Mouse (Mus musculus) NIH3T3 (cell line): Measurements from ENCODE around the gene Cetn3.

Experiments used
- DNase-seq: peaks from one replicate; pipeline ENCODE4 v3.0.0-alpha.2; 2012; ENCODE audit warnings: low read depth

Cetn3 gene

GRCm38 (mm10) chr13:81782971-81783404 lies at the start of gene Cetn3:
Gene Cetn3, plus strand, starts transcription at chr13:81783077.
- DNase-seq: peak; percentile 95

DNA sequence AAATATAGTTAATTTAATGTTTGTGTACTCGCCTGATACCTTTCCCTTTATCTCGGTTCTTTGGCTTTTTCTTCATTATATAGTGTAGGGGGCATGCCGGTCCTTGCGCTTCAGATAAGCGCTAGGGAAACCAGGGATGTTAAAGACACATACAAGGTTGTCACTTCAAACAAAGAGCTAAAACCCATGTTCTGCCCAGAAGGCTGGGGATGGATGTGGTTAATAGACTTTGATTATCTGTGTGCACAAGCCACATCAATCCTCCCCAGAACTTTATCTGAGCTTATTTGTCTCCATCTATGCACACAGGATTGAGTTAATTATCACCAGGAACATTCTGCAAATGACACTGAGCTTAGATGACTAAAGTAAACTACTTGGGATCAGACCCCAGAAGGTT lies 46.3 kb upstream of the Cetn3 start:
- no peak for DNase-seq

GRCm38 (mm10) chr13:81740898-81741297 lies 42.0 kb upstream of the Cetn3 start:
- DNase-seq: no peak

DNA sequence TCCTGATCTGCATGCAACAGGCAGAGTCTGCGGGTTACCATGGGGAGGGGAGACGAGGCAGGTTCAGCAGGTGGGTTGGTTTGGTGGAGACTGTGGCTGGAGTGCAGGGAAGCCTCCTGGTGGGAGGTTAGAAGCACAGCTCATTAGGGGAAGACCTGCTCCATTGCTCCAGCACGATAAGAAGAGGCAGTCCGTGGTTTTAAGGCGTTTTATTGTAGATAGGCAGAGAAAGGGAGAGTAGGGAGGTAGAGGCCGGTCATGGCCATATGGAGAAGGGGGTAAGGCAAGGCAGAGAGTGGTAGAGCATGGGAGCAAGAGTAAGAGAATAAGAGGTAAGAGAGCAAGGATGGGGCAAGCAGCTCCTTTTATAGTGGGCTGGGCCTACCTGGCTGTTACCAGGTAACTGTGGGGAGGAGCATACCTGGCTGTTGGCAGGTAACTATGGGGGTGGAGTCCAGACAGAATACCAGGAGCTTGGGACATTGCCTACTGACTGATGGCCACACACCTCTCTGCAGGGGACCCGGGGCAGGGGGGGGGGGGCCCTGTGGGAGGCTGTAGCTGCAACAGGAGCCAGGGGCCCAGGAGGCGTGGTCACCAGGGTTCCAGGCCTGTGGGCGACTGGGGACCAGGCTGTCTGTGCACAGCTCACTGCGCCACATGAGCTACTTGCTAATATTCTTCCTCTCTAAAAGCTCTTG lies 39.3 kb upstream of the Cetn3 start:
- DNase-seq: no peak

GRCm38 (mm10) chr13:81744092-81744396 lies 38.8 kb upstream of the Cetn3 start:
- no peak for DNase-seq

DNA sequence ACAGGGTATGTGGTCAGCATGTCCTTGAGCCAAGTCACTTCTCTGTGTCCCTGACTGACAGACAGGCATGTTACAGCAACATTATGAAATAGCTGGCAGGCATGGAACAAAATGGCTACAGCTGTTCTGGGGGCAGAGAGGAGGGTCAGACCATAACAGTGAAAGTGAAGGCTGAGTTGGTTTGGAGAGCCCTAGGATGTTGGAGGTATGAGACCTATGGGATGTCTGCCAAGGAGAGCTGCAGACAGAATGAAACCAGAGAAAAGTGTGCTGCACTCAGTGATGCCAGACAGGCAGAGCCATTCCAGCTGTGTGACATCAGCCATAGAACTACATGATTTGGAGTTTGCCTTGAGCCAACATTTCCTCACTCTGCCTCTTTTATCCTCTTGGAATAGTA lies 28.0 kb upstream of the Cetn3 start:
- DNase-seq: peak; percentile 25

DNA sequence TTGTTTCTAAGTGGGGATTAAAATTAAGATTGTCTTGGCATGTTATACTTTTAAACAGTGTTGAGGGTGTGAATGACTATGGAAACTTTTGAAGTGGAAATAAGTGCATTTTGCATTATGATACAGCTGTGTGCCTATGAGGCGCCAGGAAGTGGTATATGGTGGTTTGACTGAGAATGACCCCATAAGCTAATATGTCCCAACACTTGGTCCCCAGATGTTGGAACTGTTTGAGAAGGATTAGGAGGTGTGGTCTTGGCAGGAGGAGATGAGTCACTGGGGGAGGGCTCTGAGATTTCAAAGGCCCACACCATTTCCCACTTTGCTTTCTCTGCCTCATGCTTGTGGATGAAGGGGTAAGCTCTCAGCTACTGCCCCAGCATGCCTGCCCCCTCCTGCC lies 27.6 kb upstream of the Cetn3 start:
- DNase-seq: no peak

DNA sequence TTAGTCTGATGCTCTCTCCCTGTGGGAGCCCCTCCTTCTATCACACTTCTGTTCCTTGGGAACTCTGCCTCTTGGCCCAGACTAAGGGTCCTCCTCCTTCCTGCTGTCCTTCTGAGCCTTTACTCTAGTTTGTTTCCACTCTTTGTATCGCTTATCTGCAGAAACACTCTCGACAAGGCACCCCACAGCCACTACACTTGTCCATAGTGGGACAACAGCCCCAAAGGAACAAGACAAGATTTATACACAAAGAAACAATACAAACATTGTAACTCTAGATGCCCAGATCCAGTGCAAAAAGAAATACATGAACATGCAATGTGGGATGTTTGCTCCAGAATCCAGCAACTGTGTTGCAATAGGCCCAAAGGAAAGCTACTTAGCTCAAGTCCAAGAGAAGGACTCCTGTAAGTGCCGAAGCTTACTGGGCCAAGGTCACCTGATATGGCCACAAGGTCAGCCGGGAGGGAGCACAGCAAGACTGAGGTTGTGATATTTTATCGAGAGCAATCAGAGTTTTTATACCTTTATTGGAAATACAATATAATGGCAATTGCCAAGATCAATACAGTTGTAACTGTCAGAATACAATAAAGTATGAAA lies 25.7 kb upstream of the Cetn3 start:
- DNase-seq: no peak

DNA sequence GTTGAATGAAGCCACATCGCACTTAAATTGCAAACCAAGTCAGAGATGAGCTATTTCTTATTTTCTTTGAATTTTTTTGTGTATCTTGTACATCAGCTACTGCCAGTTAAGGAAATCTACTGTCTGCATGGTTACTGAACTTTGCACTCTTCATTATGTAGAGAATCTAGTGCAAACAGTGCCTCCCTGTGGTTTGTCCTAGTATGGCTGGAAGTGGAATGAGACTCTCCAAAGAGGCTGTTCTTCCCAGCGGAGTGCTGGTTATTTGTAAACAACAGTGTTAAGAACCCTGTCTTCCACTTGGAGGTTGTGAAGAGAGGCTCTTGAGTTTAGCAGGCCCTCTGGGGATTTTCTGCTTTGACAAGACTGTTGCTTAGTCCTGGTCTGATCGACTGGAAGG lies 22.5 kb upstream of the Cetn3 start:
- DNase-seq: peak; percentile 75

- peak; percentile 76 for DNase-seq
Measured at GRCm38 (mm10) chr13:81761566-81762186, 21.2 kb upstream of the Cetn3 start.

DNA sequence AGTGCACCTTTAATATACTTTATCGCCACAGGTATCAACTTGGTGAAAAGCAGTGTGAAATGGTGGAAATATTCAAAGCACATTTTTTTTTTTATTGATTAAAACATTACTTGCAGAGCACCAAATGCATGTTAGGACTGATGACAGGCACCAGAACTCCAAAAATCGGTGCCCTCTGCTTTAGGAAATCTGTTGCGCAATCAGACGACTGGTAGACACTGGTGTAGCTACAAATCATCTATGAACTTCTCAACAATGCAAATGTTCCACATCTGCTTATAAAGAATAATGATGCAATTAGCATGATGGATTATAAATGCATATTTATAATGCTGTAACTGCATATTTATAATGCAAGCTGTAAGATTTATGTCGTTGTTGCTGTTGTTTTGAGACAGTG lies 18.7 kb upstream of the Cetn3 start:
- DNase-seq: no peak

GRCm38 (mm10) chr13:81767038-81767659 lies 15.7 kb upstream of the Cetn3 start:
- peak; percentile 65 for DNase-seq

DNA sequence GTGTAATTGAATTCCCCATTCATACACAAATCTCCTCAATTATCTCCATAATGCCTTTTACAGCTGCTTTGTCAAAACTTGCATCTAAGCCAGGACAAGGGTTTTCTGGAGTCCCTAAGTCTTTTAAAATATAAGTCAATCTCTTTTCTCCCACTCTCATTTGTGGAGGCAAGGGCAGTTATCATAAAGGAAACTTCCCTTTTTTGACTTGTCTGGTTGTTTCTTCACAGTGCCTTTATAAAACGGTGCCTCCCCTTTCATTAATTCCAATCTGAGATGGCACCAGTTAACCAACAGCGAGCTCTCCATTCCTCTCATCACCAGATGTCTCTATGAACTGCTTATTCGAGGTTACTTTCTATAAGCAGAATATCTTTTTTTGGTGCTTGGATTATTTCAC lies 6.7 kb upstream of the Cetn3 start:
- DNase-seq: no peak

- no peak for DNase-seq
Measured at GRCm38 (mm10) chr13:81782475-81782874, 402 bp upstream of the Cetn3 start.

DNA sequence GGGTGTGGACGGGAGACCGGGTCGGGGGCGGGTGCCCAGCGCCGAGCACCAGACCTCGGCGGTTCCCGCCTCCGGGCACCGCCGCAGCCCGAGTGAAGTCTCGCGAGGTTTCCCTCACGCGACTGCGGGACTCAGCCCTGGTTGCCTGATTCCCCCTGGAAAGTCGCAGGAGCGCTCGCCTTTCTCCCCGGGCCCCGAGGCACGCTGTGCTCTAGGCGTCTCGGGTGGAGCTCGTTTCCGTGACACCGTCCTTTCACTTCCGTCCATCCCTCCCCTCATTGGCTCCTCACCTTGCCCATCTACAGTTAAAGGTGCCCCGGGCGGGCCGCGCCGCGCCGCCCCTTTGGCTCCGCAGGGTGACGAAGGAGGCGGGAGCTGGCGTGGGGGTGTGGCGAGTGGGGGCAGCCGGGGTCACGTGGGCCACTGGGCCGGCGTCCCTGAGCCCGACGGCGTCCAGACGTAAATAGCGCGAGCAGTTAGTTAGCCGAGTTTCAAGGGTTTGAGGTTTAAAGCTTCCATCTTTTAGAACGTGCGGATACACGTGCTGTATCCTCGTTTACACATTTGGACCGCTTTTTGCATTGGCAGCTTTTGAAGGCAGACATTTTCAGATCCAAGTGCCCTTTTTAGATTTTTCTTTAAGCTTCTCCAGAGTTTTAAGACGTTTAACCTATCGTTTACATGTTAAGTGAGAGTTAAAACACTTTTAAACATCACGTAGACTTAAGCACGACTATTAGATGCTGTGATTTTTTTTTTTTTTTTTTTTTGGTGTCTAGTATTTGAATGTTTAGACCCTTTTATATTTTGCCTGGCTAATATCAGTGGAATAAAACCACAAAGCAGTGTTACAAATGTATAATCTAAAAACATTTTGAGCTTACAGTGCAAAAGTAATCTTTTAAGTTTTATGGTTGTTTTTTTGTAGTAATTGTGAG lies 797 bp downstream of the Cetn3 start:
- peak; percentile 97 for DNase-seq

DNA sequence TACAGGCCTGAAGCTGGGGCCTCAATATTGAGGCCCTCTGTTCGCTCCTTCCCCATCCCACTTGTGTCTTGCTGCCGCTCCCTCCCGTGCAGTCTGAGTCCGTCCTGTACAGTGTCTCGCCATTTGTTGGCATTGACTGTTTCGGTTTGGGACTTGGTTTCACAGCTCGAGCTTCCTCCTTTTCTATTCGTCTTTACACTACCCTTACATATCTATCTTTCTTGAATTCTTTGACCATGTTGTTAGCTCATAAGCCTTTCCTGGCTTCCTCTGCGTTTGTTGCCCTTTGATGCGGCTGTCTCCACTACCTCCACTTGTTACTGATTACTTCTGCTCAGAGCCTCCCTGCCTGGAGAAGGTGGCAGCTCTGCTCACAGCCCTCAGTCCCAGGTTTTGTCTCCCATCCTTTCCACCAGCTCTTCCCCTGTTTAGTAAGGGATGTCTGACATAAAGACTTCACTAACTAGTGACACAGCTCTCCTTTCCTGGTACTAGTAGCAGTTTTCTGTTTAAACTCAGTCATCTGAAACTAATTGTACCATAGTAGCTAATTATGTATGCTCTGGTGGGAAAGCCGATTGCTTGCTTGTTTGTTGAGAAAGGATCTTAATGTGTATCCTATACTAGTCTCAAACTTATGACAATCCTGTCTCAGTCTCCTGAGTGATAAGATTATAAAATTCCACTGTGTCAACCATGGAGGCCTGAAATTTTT lies 3.0 kb downstream of the Cetn3 start:
- DNase-seq: no peak

GRCm38 (mm10) chr13:81790160-81790559 lies 7.3 kb downstream of the Cetn3 start:
- no peak for DNase-seq

DNA sequence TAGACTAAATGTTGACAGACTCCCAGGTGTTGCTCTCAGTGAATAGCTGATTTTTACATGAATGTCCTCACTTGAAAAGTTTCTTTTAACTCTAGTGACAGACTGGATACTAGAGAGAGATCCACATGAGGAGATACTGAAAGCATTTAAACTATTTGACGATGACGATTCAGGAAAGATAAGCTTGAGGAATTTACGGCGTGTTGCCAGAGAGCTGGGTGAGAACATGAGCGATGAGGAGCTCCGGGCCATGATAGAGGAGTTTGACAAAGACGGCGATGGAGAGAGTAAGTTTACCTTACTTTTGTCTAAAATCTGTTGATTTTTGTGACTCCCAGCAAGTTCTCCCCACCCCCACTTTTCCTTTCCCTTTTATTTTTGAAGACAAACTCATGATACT lies 9.0 kb downstream of the Cetn3 start:
- no peak for DNase-seq

GRCm38 (mm10) chr13:81793850-81794249 lies 11.0 kb downstream of the Cetn3 start:
- DNase-seq: no peak

DNA sequence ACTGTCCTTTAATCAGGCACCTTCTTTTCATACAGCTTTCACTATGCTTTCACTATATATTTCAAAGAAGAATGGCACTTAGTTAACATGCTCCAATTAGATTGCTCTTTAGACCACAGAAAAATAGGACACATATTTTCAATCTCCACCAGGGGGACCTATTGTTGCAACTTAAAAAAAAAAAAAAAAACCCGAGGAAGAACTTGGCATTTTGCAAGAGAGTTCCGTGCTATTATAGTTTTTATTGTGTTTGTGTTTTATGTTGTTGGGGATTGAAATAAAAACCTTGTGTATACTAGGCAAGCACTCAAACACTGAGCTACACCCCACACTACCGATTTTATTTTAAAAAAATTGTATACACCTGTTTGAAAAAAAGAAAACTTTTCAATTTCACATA lies 18.2 kb downstream of the Cetn3 start:
- DNase-seq: peak; percentile 44

GRCm38 (mm10) chr13:81803713-81804112 lies 20.8 kb downstream of the Cetn3 start:
- DNase-seq: no peak
